ENCODE assay signal across 14 mouse cellular contexts in genomic region chr1:151658291-151658830, GRCm38 (mm10).
DNase-seq lines count a peak whose midpoint lies in the region; ATAC-seq and TF ChIP-seq lines count a peak whose summit lies in the region.
"Had no signal": no experiment of that assay in that cellular context is flagged by ENCODE, and none has a peak within 500 bp of the region (broad histone marks: within the 10 kb centered on the region; RNA-seq: fewer than 3 reads in every experiment).

No protein-coding gene starts in this region.

- no peaks in the 10 kb centered on the region for H3K4me1 ChIP-seq in lung, embryonic 14.5 days (ENCODE audit: insufficient read depth)
- H3K4me1 ChIP-seq: embryonic facial prominence, embryonic 12.5 days had no signal

- no peaks in the 10 kb centered on the region for H3K9me3 ChIP-seq in lung, embryonic 14.5 days (ENCODE audit: low read depth, low read length)
- H3K9me3 ChIP-seq: embryonic facial prominence, embryonic 12.5 days; hindbrain, embryonic 12.5 days had no signal

- DNase-seq in cerebellum, adult 11 months, result no peak
- peak; percentile 91 for DNase-seq in heart, adult 11 months
- DNase-seq in heart, postnatal 25 days (ENCODE audit: low spot score), result no peak
- peak; percentile 14 for DNase-seq in lung, embryonic 14.5 days
- no peak for DNase-seq in lung, postnatal 4 days
- DNase-seq in heart, postnatal 10 days, result peak; percentile 41 to 58
- DNase-seq in MN1 (ENCODE audit: low spot score), result no peak
- DNase-seq: kidney, adult 18-20 months; kidney, postnatal 25 days had no signal

- no peak overlapping the region for H3K4me3 ChIP-seq in lung, embryonic 14.5 days (ENCODE audit: low read depth, low read length)
- H3K4me3 ChIP-seq: embryonic facial prominence, embryonic 12.5 days; hindbrain, embryonic 12.5 days had no signal

- no peak overlapping the region for H3K9ac ChIP-seq in lung, embryonic 14.5 days
- H3K9ac ChIP-seq: embryonic facial prominence, embryonic 12.5 days; hindbrain, embryonic 12.5 days; liver, embryonic 14.5 days had no signal

- ATAC-seq in cerebellum, adult (ENCODE audit: insufficient number of reproducible peaks, low FRiP score, low TSS enrichment), result 0 out of 2 replicates have a peak, but pooled peaks have one; percentile 42
- no peak for ATAC-seq in lung, embryonic 14.5 days (ENCODE audit: insufficient read depth)

- intact Hi-C loops in heart, postnatal 25 days (cut with DNase I), result no loop called here
- intact Hi-C loops in heart, postnatal 10 days (cut with DNase I), result no loop called here

- H3K27ac ChIP-seq in lung, embryonic 14.5 days (ENCODE audit: low read depth), result no peak overlapping the region
- H3K27ac ChIP-seq: embryonic facial prominence, embryonic 12.5 days; hindbrain, embryonic 12.5 days; liver, embryonic 14.5 days had no signal

- no peaks in the 10 kb centered on the region for H3K36me3 ChIP-seq in lung, embryonic 14.5 days (ENCODE audit: insufficient read depth)
- H3K36me3 ChIP-seq: embryonic facial prominence, embryonic 12.5 days; hindbrain, embryonic 12.5 days had no signal

- no peak overlapping the region for H3K4me2 ChIP-seq in lung, embryonic 14.5 days
- H3K4me2 ChIP-seq: embryonic facial prominence, embryonic 12.5 days; hindbrain, embryonic 12.5 days had no signal

- 56% methylated on average over 19 of the region's 19 CpGs for WGBS in lung, embryonic 14.5 days

- H3K27me3 ChIP-seq in lung, embryonic 14.5 days (ENCODE audit: insufficient read depth, low read length), result no peaks in the 10 kb centered on the region; the same call in 1 of the 2 replicates
- H3K27me3 ChIP-seq: CH12.LX; embryonic facial prominence, embryonic 12.5 days; hindbrain, embryonic 12.5 days had no signal

- no peak for TF ChIP-seq CTCF in lung, embryonic 14.5 days (IDR thresholded peaks at IDR 0.05; ENCODE audit: low read depth)

Comparison
In these comparisons a context has a peak if more than half of its experiments do, and no peak if none do; other contexts are left out.
1. DNase-seq: peak in heart, adult 11 months (single experiment), lung, embryonic 14.5 days (single experiment) and heart, postnatal 10 days (2 of 2); none in cerebellum, adult 11 months (single experiment), heart, postnatal 25 days (single experiment), lung, postnatal 4 days (0 of 2) and MN1 (single experiment).